Mouse (Mus musculus) kidney, embryonic 14.5 days (tissue): ENCODE measurements around the gene Vasn. TPM values are rescaled to one million over a fixed set of nuclear protein-coding genes. Genes with fewer than 3 reads are reported as not detected.

ENCODE experiments used
- ATAC-seq: fragments of 200-750 bp; cut with Nextera tagmentation; 2 replicates; pipeline ENCODE4 v1.8.0; 2017; ENCODE audit warnings: moderate number of reproducible peaks, mild to moderate bottlenecking, moderate TSS enrichment, moderate library complexity; ENCODE audit not compliant: low FRiP score, low TSS enrichment
- H3K27ac ChIP-seq: fragments of 300-500 bp; sonication (generic); 2 replicates; pipeline ENCODE4 v1.5.1; 2014; ENCODE audit warnings: low read depth, mild to moderate bottlenecking, low read length, moderate library complexity, mixed read lengths
- H3K27me3 ChIP-seq: fragments of 300-500 bp; sonication (generic); 2 replicates; pipeline ENCODE4 v1.6.1; 2014; ENCODE audit warnings: mild to moderate bottlenecking, low read length; ENCODE audit not compliant: control insufficient read depth, insufficient read depth
- H3K36me3 ChIP-seq: fragments of 300-500 bp; sonication (generic); 2 replicates; pipeline ENCODE4 v1.6.1; 2014; ENCODE audit warnings: low read length, mixed read lengths; ENCODE audit not compliant: control insufficient read depth, insufficient read depth
- H3K4me1 ChIP-seq: fragments of 300-500 bp; sonication (generic); 2 replicates; pipeline ENCODE4 v1.6.1; 2014; ENCODE audit warnings: low read length, mixed read lengths; ENCODE audit not compliant: control insufficient read depth, insufficient read depth
- H3K4me2 ChIP-seq: fragments of 300-500 bp; sonication (generic); replicated peaks from 2 replicates; pipeline ENCODE4 v1.6.1; 2014; ENCODE audit warnings: low read depth, mild to moderate bottlenecking, low read length
- H3K4me3 ChIP-seq: fragments of 300-500 bp; sonication (generic); 2 replicates; pipeline ENCODE4 v1.5.1; 2014; ENCODE audit warnings: mild to moderate bottlenecking, low read length
- H3K9ac ChIP-seq: fragments of 300-500 bp; sonication (generic); 2 replicates; pipeline ENCODE4 v1.6.1; 2014; ENCODE audit warnings: low read depth, mild to moderate bottlenecking, low read length, moderate library complexity
- H3K9me3 ChIP-seq: fragments of 300-500 bp; sonication (generic); 2 replicates; pipeline ENCODE4 v1.6.1; 2016; ENCODE audit warnings: low read length; ENCODE audit not compliant: control insufficient read depth
- WGBS: fragments of 180-500 bp; shearing (Covaris S2); extraction: QIAGEN DNeasy Blood & Tissue Kit; methylation state at CpG from one replicate; pipeline ENCODE4 v1.1.7; 2014; 5-methylcytosine and 5-hydroxymethylcytosine counted together
- polyA plus RNA-seq: library from polyadenylated mRNA; unstranded; fragments of >200 nt; fragmentation: Nextera tagmentation; extraction: Ambion mirVana; gene quantifications from 2 replicates; pipeline ENCODE4 v1.2.1, GENCODE M21; 2014

The Vasn gene
- polyA plus RNA-seq, 1 experiment from 2014 or later, result 16.1 TPM

- H3K36me3 ChIP-seq, result peaks cover 10% of the 10 kb centered on the region; the same call in 1 of the 2 replicates
- no peaks in the 10 kb centered on the region for H3K9me3 ChIP-seq
- H3K4me1 ChIP-seq, result no peaks in the 10 kb centered on the region
- ATAC-seq, result no peak
- H3K4me3 ChIP-seq, result no peak overlapping the region
- no peak overlapping the region for H3K4me2 ChIP-seq
- no peaks in the 10 kb centered on the region for H3K27me3 ChIP-seq
- H3K27ac ChIP-seq, result no peak overlapping the region
- 96% methylated on average over 3 of the region's 3 CpGs for WGBS
- H3K9ac ChIP-seq, result no peak overlapping the region
These were observed 6.1 kb upstream of the Vasn start for GRCm38 (mm10) chr16:4633661-4634060.

GRCm38 (mm10) chr16:4634681-4635080, 5.1 kb upstream of the Vasn start:
- Histone ChIP-seq H3K4me1 (no peaks in the 10 kb centered on the region), H3K4me2 (no peak overlapping the region), H3K9ac (no peak overlapping the region), H3K9me3 (no peaks in the 10 kb centered on the region), H3K27me3 (no peaks in the 10 kb centered on the region), H3K27ac (no peak overlapping the region), H3K36me3 (peaks cover 10% of the 10 kb centered on the region; the same call in 1 of the 2 replicates), H3K4me3 (no peak overlapping the region)
- 87% methylated on average over 9 of the region's 9 CpGs for WGBS
- no peak for ATAC-seq

- Histone ChIP-seq H3K27me3 (no peaks in the 10 kb centered on the region), H3K9ac (0 out of 2 replicates have a peak overlapping the region, but pooled peaks have one; percentile 9), H3K4me2 (no peak overlapping the region), H3K36me3 (peaks cover 10% of the 10 kb centered on the region; the same call in 1 of the 2 replicates), H3K4me3 (no peak overlapping the region), H3K27ac (no peak overlapping the region), H3K4me1 (peaks cover 2% of the 10 kb centered on the region), H3K9me3 (no peaks in the 10 kb centered on the region)
- 76% methylated on average over 4 of the region's 4 CpGs for WGBS
- no peak for ATAC-seq
These were observed 4.0 kb upstream of the Vasn start for GRCm38 (mm10) chr16:4635760-4636159.

- Histone ChIP-seq H3K27me3 (no peaks in the 10 kb centered on the region), H3K9me3 (no peaks in the 10 kb centered on the region), H3K4me3 (no peak overlapping the region), H3K4me2 (no peak overlapping the region), H3K36me3 (peaks cover 6% of the 10 kb centered on the region; the same call in 1 of the 2 replicates), H3K4me1 (peaks cover 33% of the 10 kb centered on the region), H3K27ac (no peak overlapping the region), H3K9ac (no peak overlapping the region)
- 85% methylated on average over 3 of the region's 3 CpGs for whole genome bisulfite sequencing
- no peak for ATAC-seq
These were observed 800 bp upstream of the Vasn start for GRCm38 (mm10) chr16:4638891-4639390.

- Histone ChIP-seq H3K27ac (peak overlapping the region; percentile 95), H3K4me1 (peaks cover 41% of the 10 kb centered on the region), H3K4me2 (peak overlapping the region; percentile 58), H3K9me3 (no peaks in the 10 kb centered on the region), H3K4me3 (peak overlapping the region; percentile 79), H3K27me3 (no peaks in the 10 kb centered on the region), H3K36me3 (peaks cover 9% of the 10 kb centered on the region; the same call in 1 of the 2 replicates), H3K9ac (peak overlapping the region; percentile 80)
- peak; percentile 65 for ATAC-seq
- 1% methylated on average over 17 of the region's 17 CpGs for WGBS
These were observed 695 bp downstream of the Vasn start for GRCm38 (mm10) chr16:4640267-4641005.

- no peak for ATAC-seq
- Histone ChIP-seq H3K36me3 (peaks cover 9% of the 10 kb centered on the region; the same call in 1 of the 2 replicates), H3K27ac (peak overlapping the region; percentile 95), H3K4me1 (peaks cover 41% of the 10 kb centered on the region), H3K4me3 (peak overlapping the region; percentile 79), H3K27me3 (no peaks in the 10 kb centered on the region), H3K9me3 (no peaks in the 10 kb centered on the region), H3K4me2 (peak overlapping the region; percentile 58), H3K9ac (peak overlapping the region; percentile 80; the same call in 1 of the 2 replicates)
- 29% methylated on average over 3 of the region's 3 CpGs for WGBS
These were observed 1.5 kb downstream of the Vasn start for GRCm38 (mm10) chr16:4641119-4641838.

- no peaks in the 10 kb centered on the region for H3K9me3 ChIP-seq
- H3K36me3 ChIP-seq, result peaks cover 9% of the 10 kb centered on the region; the same call in 1 of the 2 replicates
- peak overlapping the region; percentile 58 for H3K4me2 ChIP-seq
- H3K4me3 ChIP-seq, result peak overlapping the region; percentile 21; the same call in 1 of the 2 replicates
- ATAC-seq, result peak; percentile 66
- H3K27ac ChIP-seq, result peak overlapping the region; percentile 95
- no peak overlapping the region; the same call in 1 of the 2 replicates for H3K9ac ChIP-seq
- H3K4me1 ChIP-seq, result peaks cover 47% of the 10 kb centered on the region
- H3K27me3 ChIP-seq, result no peaks in the 10 kb centered on the region
- WGBS, result 28% methylated on average over 13 of the region's 13 CpGs
These were observed 2.4 kb downstream of the Vasn start for GRCm38 (mm10) chr16:4642190-4642589.

GRCm38 (mm10) chr16:4642937-4643336, 3.2 kb downstream of the Vasn start:
- peaks cover 55% of the 10 kb centered on the region for H3K4me1 ChIP-seq

More at GRCm38 (mm10) chr16:4642937-4643336, 3.2 kb downstream of the Vasn start:
- Histone ChIP-seq H3K4me2 (peak overlapping the region; percentile 58), H3K36me3 (peaks cover 15% of the 10 kb centered on the region), H3K27ac (peak overlapping the region; percentile 95), H3K9ac (no peak overlapping the region), H3K4me3 (peak overlapping the region; percentile 21; the same call in 1 of the 2 replicates), H3K9me3 (no peaks in the 10 kb centered on the region), H3K27me3 (no peaks in the 10 kb centered on the region)
- no peak for ATAC-seq
- 93% methylated on average over 5 of the region's 6 CpGs for WGBS
